Mouse (Mus musculus) left cerebral cortex, postnatal 14 days (tissue): Measurements from ENCODE around the gene Sspn. TPM values are rescaled to one million over a fixed set of nuclear protein-coding genes. Genes with fewer than 3 reads are reported as not detected.

Experiments
- DNase-seq, 2 experiments: peaks; one replicate each; pipeline ENCODE4 v3.0.0; 2021 to 2022; ENCODE audit warnings: low spot score in 2 of 2, mixed read lengths in 1 of 2
- intact Hi-C: fragments of 180-260 bp; cut with DNase I; formaldehyde crosslinking; loops from one replicate; pipeline ENCODE4 v1.15.1; 2025
- total RNA-seq, 2 experiments: library from RNA; stranded (reverse); gene quantifications; 2 replicates each; pipeline ENCODE4 v1.2.3; 2021

Sspn gene
- total RNA-seq, 2 experiments from 2014 or later = 4.3 to 4.4 TPM

GRCm38 (mm10) chr6:146005935-146006564 lies 74.6 kb downstream of the Sspn start:
- intact Hi-C loops = no loop called here

GRCm38 (mm10) chr6:146006753-146007152 lies 75.3 kb downstream of the Sspn start:
- intact Hi-C loops = no loop called here

More at GRCm38 (mm10) chr6:146005935-146006564, 74.6 kb downstream of the Sspn start:
- no peak for DNase-seq

GRCm38 (mm10) chr6:146008450-146008981 lies 77.1 kb downstream of the Sspn start:
- intact Hi-C loops = no loop called here

More at GRCm38 (mm10) chr6:146006753-146007152, 75.3 kb downstream of the Sspn start:
- no peak for DNase-seq

GRCm38 (mm10) chr6:146009163-146009915 lies 77.9 kb downstream of the Sspn start:
- intact Hi-C loops = no loop called here
- DNase-seq = no peak

More at GRCm38 (mm10) chr6:146008450-146008981, 77.1 kb downstream of the Sspn start:
- DNase-seq = peak; percentile 33 to 49

GRCm38 (mm10) chr6:146010093-146010764 lies 78.8 kb downstream of the Sspn start:
- intact Hi-C loops = no loop called here

GRCm38 (mm10) chr6:146014312-146014711 lies 82.9 kb downstream of the Sspn start:
- DNase-seq = no peak
- intact Hi-C loops = no loop called here

More at GRCm38 (mm10) chr6:146010093-146010764, 78.8 kb downstream of the Sspn start:
- peak; percentile 24 to 25 for DNase-seq

Other genes with a start within 250 kb of the Sspn start
- gene Rassf8, start 184.9 kb upstream of the Sspn start, total RNA-seq = 10 to 100 TPM; 15.5 to 17.3 TPM
- gene Bhlhe41, start 66.1 kb upstream of the Sspn start, total RNA-seq = 10 to 100 TPM; 12.4 to 15.2 TPM